Mouse (Mus musculus) CH12.LX (cell line): ENCODE results near the gene Vps26a. TPM values are rescaled to one million over a fixed set of nuclear protein-coding genes. Genes with fewer than 3 reads are reported as not detected.

Source experiments
- BHLHE40 ChIP-seq: IDR thresholded peaks from 2 replicates; pipeline ENCODE4 v1.6.1; 2011; ENCODE audit warnings: mild to moderate bottlenecking, low read depth, low read length, improper control_type of control experiment
- CTCF ChIP-seq, 2 experiments: IDR thresholded peaks in 1 of 2; conservative IDR thresholded peaks in 1 of 2; 2 replicates each; pipeline ENCODE4 v1.5.1; 2011 to 2012; ENCODE audit warnings: low read depth in 2 of 2, low read length in 2 of 2, improper control_type of control experiment in 1 of 2, inconsistent platforms in 1 of 2, mild to moderate bottlenecking in 1 of 2, moderate library complexity in 1 of 2
- HCFC1 ChIP-seq: IDR thresholded peaks from 2 replicates; pipeline ENCODE4 v1.6.1; 2012; ENCODE audit warnings: low read depth, mild to moderate bottlenecking, inconsistent platforms, low read length, improper control_type of control experiment
- NELFE ChIP-seq: IDR thresholded peaks from 2 replicates; pipeline ENCODE4 v1.6.1; 2011; ENCODE audit warnings: low read depth, low read length, improper control_type of control experiment
- PAX5 ChIP-seq: IDR thresholded peaks from 2 replicates; pipeline ENCODE4 v1.6.1; 2012; ENCODE audit warnings: low read length, inconsistent platforms, mixed read lengths
- RAD21 ChIP-seq: IDR thresholded peaks from 2 replicates; pipeline ENCODE4 v1.6.1; 2011; ENCODE audit warnings: low read depth, mild to moderate bottlenecking, low read length, improper control_type of control experiment, moderate library complexity
- RCOR1 ChIP-seq: conservative IDR thresholded peaks from 2 replicates; pipeline ENCODE4 v1.6.1; 2012; ENCODE audit warnings: low read depth, mild to moderate bottlenecking, inconsistent platforms, low read length, improper control_type of control experiment
- SMC3 ChIP-seq: IDR thresholded peaks from 2 replicates; pipeline ENCODE4 v1.6.1; 2011; ENCODE audit warnings: low read depth, low read length, improper control_type of control experiment
- TBP ChIP-seq: conservative IDR thresholded peaks from 2 replicates; pipeline ENCODE4 v1.6.1; 2011; ENCODE audit warnings: low read depth, low read length, improper control_type of control experiment
- USF1 ChIP-seq: IDR thresholded peaks from 2 replicates; pipeline ENCODE4 v1.6.1; 2014; ENCODE audit warnings: low read depth, mild to moderate bottlenecking, inconsistent platforms, low read length, improper control_type of control experiment
- ZC3H11A ChIP-seq: IDR thresholded peaks from 2 replicates; pipeline ENCODE4 v1.6.1; 2012; ENCODE audit warnings: low read depth, mild to moderate bottlenecking, inconsistent platforms, low read length, improper control_type of control experiment
- ZMIZ1 ChIP-seq: IDR thresholded peaks from 2 replicates; pipeline ENCODE4 v1.6.1; 2012; ENCODE audit warnings: low read depth, mild to moderate bottlenecking, inconsistent platforms, low read length, improper control_type of control experiment
- polyA plus RNA-seq: library from polyadenylated mRNA; unstranded; fragments of >175 nt; gene quantifications from 2 replicates; pipeline ENCODE4 v1.2.1, GENCODE M21; 2012; ENCODE audit warnings: low read depth; ENCODE audit not compliant: insufficient read length
- total RNA-seq, 2 experiments: library from RNA; depleted of rRNA; stranded (reverse); fragments of 300-350 nt in 1 of 2; fragments of >200 nt in 1 of 2; gene quantifications; 2 replicates each; pipeline ENCODE4 v1.2.3; 2012 to 2014

The Vps26a gene
- total and polyA plus RNA-seq, 3 experiments, result 14.2 to 33.5 (median 32.5) TPM

- TF ChIP-seq NELFE, result no peak
- no peak for TF ChIP-seq TBP
- TF ChIP-seq BHLHE40, result no peak
- TF ChIP-seq SMC3, result peak; percentile 87
- no peak for TF ChIP-seq HCFC1
- TF ChIP-seq RAD21, result peak; percentile 80
- no peak for TF ChIP-seq PAX5
- TF ChIP-seq ZMIZ1, result no peak
- peak; percentile 72 to 93 for TF ChIP-seq CTCF (conservative IDR thresholded peaks at IDR 0.05 in 1 of 2, IDR thresholded peaks at IDR 0.05 in 1 of 2; ENCODE audit: low read depth in 2 of 2, low read length in 2 of 2)
- TF ChIP-seq USF1, result no peak
- TF ChIP-seq RCOR1, result no peak
- peak; percentile 33; the same call in 1 of the 2 replicates for TF ChIP-seq ZC3H11A
Observed at GRCm38 (mm10) chr10:62410943-62411342, 75.7 kb downstream of the Vps26a start (continued).

Other genes with a start within 250 kb of the Vps26a start
- gene Tacr2, start 234.4 kb downstream of the Vps26a start, total RNA-seq (2012; rRNA removed), result 0.04 TPM in 2 replicates
- gene Tacr2, start 234.4 kb downstream of the Vps26a start, total RNA-seq (2014; rRNA removed), result 0.14 and 0.24 TPM in 2 replicates
- 0.13 TPM in 1 of 2 replicates, not detected in the other for gene Tacr2, start 234.4 kb downstream of the Vps26a start, polyA plus RNA-seq
- gene Hk1, start 106.9 kb downstream of the Vps26a start, total RNA-seq (2012; rRNA removed), result 14.7 and 23.4 TPM in 2 replicates
- gene Hk1, start 106.9 kb downstream of the Vps26a start, total RNA-seq (2014; rRNA removed), result 9.3 and 9.9 TPM in 2 replicates
- 30.1 and 31.8 TPM in 2 replicates for gene Hk1, start 106.9 kb downstream of the Vps26a start, polyA plus RNA-seq
- gene Hkdc1, start 64.3 kb downstream of the Vps26a start, total RNA-seq (2012; rRNA removed), result not detected in 2 replicates
- gene Hkdc1, start 64.3 kb downstream of the Vps26a start, total RNA-seq (2014; rRNA removed), result not detected in 2 replicates
- not detected in 2 replicates for gene Hkdc1, start 64.3 kb downstream of the Vps26a start, polyA plus RNA-seq
- gene 4930507D05Rik, start 37.3 kb downstream of the Vps26a start, total RNA-seq (2012; rRNA removed), result 0.68 and 0.97 TPM in 2 replicates
- gene 4930507D05Rik, start 37.3 kb downstream of the Vps26a start, total RNA-seq (2014; rRNA removed), result 0.32 and 0.39 TPM in 2 replicates
- 0.14 and 0.27 TPM in 2 replicates for gene 4930507D05Rik, start 37.3 kb downstream of the Vps26a start, polyA plus RNA-seq
- gene Supv3l1, start 37.1 kb downstream of the Vps26a start, total RNA-seq (2012; rRNA removed), result 41.5 and 45.7 TPM in 2 replicates
- 69.3 and 69.5 TPM in 2 replicates for gene Supv3l1, start 37.1 kb downstream of the Vps26a start, total RNA-seq (2014; rRNA removed)
- gene Supv3l1, start 37.1 kb downstream of the Vps26a start, polyA plus RNA-seq, result 62.0 and 62.7 TPM in 2 replicates
- 334 and 519 TPM in 2 replicates for gene Srgn, start 40.6 kb upstream of the Vps26a start, total RNA-seq (2012; rRNA removed)
- 516 and 530 TPM in 2 replicates for gene Srgn, start 40.6 kb upstream of the Vps26a start, total RNA-seq (2014; rRNA removed)
- gene Srgn, start 40.6 kb upstream of the Vps26a start, polyA plus RNA-seq, result 154 and 189 TPM in 2 replicates
- 14.6 and 15.3 TPM in 2 replicates for gene Kif1bp, start 91.7 kb upstream of the Vps26a start, total RNA-seq (2012; rRNA removed)
- 12.9 and 13.3 TPM in 2 replicates for gene Kif1bp, start 91.7 kb upstream of the Vps26a start, total RNA-seq (2014; rRNA removed)
- gene Kif1bp, start 91.7 kb upstream of the Vps26a start, polyA plus RNA-seq, result 22.5 and 23.1 TPM in 2 replicates
- 145 and 208 TPM in 2 replicates for gene Ddx21, start 115.5 kb upstream of the Vps26a start, total RNA-seq (2012; rRNA removed)
- 110 and 114 TPM in 2 replicates for gene Ddx21, start 115.5 kb upstream of the Vps26a start, total RNA-seq (2014; rRNA removed)
- 327 and 354 TPM in 2 replicates for gene Ddx21, start 115.5 kb upstream of the Vps26a start, polyA plus RNA-seq
- gene Ddx50, start 164.4 kb upstream of the Vps26a start, total RNA-seq (2012; rRNA removed), result 47.2 and 50.5 TPM in 2 replicates
- 58.7 and 69.2 TPM in 2 replicates for gene Ddx50, start 164.4 kb upstream of the Vps26a start, total RNA-seq (2014; rRNA removed)
- gene Ddx50, start 164.4 kb upstream of the Vps26a start, polyA plus RNA-seq, result 73.5 and 74.4 TPM in 2 replicates
- 0.17 TPM in 2 replicates for gene Stox1, start 239.3 kb upstream of the Vps26a start, total RNA-seq (2012; rRNA removed)
- gene Stox1, start 239.3 kb upstream of the Vps26a start, total RNA-seq (2014; rRNA removed), result not detected in 2 replicates
- not detected in 2 replicates for gene Stox1, start 239.3 kb upstream of the Vps26a start, polyA plus RNA-seq